Mouse (Mus musculus): ENCODE data around the gene Lrrc1. TPM values are rescaled to one million over a fixed set of nuclear protein-coding genes. Genes with fewer than 3 reads are reported as not detected.
"Not testable (repeated sequence)": the region's sequence is repeated elsewhere in the genome, so short reads cannot be mapped to it uniquely, and the experiment has no call there.

Gene Lrrc1
- 15.2 and 19.6 TPM in 2 replicates for total RNA-seq (2014; fragmentation: Nextera tagmentation)
- total RNA-seq (2017) = 11.0 and 12.1 TPM in 2 replicates

DNA sequence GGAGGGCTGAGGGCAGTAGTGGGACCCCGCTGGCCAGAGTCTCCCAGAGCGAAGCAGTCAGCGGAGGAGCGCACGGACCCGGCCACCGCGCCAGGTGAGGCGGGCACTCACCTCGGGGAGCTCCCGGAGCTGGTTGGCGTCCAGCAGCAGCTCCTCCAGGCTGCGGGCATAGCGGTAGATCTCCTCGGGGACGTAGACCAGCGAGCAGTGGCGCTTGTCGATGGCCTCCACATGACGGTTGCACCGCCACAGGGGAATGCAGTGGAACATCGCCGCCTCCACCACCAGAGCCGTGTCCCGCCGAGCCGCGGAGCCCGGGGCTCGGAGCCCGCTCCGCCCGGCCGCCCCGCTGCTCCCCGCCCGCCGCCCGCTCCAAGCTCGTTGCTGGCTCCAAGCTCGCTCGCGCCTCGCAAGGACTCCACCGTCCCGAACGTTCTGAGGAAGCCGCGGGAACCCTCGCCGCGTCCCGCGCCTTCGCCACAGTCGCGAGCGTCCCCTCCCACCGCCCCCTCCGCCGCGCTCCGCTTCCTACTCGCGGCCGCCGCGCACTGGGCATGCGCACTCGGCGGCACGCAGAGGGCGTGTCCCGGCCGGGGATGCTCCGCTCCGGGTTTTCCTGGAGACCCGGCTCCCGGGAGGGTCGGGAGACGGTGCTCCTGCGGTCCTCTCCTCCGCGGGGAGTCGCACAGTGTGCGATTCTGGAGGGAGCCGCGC lies at the start of gene Lrrc1:
Gene Lrrc1, minus strand, starts transcription at position 517 of the 714 bp plus-strand sequence.
- ATAC-seq (replicated peaks; ENCODE audit: low FRiP score, low TSS enrichment, poor library complexity, severe bottlenecking) = peak; percentile 59

DNA sequence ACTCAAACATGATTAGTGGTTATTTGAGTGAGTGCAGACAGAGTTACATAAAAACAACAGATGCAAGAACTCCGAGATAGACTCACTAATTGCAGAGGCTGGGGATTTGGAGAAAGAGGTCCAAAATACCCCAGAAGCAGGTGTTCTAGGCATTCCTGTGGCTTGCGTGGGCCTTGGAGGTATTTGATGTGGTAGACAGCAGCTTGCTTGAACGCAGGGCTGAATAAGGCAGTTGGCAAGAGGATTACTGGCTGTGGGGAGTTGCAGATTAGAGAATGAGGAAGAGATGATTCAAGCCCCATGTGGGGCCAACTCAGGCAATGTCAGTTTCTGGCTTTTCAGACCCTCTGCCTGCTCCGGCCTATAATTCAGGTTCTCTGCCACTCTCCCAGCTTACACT lies 47.8 kb upstream of the Lrrc1 start:
- no peak for ATAC-seq (replicated peaks; ENCODE audit: low FRiP score, low TSS enrichment, poor library complexity, severe bottlenecking)

DNA sequence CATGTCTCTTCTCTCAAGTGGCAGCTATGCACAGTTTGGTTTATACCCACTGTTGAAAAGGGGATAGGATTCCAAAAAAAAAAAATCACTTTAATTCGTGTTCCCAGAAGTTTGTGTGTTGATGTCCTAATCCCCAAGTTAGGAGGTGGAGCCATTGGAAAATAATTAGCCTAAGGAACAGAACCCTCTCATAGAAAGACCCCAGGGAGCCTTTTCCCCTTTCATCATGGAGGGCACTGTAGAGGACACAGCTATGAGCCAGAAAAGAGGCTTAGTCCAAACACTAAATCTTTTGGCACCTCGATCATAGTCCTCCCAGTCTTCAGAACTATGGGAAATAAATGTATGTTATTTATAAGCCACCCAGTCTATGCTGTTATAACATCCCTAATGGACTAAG lies 44.8 kb upstream of the Lrrc1 start:
- no peak for ATAC-seq (replicated peaks; ENCODE audit: low FRiP score, low TSS enrichment, poor library complexity, severe bottlenecking)

DNA sequence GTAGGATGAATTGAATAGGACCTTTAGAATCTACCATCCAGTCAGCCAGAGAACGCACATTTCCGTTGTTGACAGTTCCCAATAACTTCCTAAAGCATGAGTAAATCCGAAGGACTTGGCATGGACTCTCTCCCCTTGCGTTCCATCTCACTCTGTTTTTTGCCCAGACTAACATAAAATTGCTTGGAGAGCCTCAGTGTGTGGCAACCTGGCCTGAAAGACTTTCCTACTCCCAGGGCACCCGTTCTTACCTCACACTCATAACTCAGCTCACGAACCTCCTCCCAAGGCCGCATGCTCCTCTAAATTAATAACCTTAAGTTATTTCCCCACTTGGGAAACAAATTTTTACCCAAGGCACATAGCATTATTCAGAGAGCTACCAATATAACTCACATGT lies 42.9 kb upstream of the Lrrc1 start:
- no peak for ATAC-seq (replicated peaks; ENCODE audit: low FRiP score, low TSS enrichment, poor library complexity, severe bottlenecking)

DNA sequence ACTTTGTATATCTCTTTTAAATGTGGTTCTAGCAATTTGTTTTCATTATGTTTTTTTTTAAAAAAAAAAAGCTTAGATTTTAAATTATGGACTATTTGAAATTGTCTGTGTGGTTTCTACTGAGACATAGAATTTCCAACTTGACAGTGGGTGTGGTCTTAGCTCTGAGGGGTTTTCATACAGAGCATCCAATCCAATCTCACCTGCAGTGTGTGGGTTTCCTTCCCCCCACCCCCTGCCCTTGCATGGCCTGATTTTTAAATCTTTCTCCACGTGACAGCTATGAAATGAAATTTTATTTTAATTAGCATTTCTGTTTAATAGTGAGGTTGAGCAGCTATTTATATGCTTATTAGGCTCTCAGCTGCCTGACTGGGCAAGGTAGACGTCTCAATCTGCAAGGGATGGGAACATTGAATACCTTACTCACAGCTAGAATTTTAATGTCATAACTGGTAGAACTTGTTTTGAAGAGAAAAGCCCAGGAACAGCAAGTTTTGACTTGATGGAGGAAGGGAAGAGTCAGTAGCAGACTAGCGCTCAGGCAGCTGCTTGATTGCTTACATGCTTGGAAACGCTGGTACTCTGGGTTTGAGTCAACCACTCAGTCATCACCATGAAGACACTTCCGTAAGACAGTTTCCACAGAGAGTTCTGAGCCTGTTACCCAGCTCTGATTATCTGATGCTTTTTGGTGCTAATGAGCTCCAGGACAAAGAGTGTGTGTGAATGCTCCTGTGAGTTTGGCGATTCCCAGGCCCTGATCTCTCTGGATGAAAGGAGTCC lies 42.3 kb upstream of the Lrrc1 start:
- no peak for ATAC-seq (replicated peaks; ENCODE audit: low FRiP score, low TSS enrichment, poor library complexity, severe bottlenecking)

DNA sequence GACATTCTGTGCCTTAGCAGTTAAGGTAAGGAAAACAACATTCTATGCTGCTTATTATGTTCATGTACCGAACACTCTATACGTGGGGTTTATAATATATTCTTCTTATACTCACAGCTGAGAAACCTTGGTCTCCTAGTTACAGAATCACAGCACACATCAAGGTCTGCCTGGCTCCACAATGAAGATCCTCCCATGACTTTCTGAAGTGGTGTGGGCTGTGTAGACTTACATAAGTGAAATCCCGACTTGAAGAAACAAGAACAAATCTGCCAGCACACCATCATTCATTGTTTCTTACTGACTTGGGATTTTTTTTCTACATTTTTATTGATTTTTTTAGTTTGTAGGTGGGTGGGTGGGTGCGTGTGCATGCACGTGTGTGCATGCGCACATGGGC lies 40.1 kb upstream of the Lrrc1 start:
- no peak for ATAC-seq (replicated peaks; ENCODE audit: low FRiP score, low TSS enrichment, poor library complexity, severe bottlenecking)

DNA sequence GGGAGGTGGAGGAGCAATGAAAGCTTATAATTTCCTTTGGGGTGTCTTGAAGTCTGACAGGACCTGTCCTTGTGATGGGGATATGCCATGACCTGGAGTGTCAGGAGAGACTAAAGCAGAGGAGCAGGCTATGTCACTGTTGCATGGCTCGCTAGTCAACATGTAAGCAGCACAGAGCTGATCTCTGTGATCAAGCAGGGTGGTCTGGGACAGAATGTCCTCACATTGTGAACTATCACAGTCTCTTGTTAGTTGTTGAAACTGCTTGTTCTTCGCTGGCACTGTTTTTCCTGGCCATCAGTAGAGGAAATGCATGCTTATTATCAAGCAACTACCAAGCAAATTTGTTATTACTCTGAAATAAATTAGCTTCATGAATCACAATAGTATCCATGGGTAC lies 38.6 kb upstream of the Lrrc1 start:
- ATAC-seq (replicated peaks; ENCODE audit: low FRiP score, low TSS enrichment, poor library complexity, severe bottlenecking) = no peak

DNA sequence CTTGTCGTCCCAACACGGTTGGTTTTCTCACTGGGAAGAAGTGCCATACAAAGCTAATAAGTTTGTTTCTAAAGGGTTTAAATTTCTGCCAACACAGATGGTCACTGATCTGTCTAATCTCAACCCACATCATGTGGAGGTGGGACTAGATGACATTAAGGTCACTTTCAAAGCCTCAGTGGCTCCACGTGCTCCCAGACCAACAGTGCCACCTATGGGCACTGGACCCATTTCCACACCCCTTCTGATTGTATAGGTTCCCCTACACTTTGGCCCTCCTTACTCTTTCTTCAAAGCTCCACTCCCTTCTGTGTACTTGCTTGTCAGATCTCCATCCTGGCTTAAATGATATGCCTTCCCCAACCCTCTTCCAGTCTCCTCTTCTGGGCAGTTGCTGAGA lies 35.2 kb upstream of the Lrrc1 start:
- peak; percentile 75; the same call in 1 of the 2 replicates for ATAC-seq (replicated peaks; ENCODE audit: low FRiP score, low TSS enrichment, poor library complexity, severe bottlenecking)

DNA sequence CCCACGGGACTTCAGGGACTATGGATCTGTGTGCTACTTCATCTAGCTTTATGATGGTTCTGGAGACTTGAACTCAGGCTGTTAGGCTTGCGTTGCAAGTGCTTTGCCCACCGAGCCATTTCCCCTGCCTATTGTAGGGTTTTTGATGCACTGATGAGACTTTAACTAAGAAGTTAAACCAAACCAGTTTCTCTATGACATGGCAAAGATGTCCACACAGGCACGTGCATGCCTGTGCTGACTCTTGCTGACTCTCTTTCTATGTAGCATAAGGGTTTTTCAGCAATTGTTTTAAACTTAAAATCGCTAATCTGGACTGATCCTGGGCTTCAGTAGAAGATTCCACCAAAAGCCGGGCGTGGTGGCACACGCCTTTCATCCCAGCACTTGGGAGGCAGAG lies 33.3 kb upstream of the Lrrc1 start:
- no peak for ATAC-seq (replicated peaks; ENCODE audit: low FRiP score, low TSS enrichment, poor library complexity, severe bottlenecking)

DNA sequence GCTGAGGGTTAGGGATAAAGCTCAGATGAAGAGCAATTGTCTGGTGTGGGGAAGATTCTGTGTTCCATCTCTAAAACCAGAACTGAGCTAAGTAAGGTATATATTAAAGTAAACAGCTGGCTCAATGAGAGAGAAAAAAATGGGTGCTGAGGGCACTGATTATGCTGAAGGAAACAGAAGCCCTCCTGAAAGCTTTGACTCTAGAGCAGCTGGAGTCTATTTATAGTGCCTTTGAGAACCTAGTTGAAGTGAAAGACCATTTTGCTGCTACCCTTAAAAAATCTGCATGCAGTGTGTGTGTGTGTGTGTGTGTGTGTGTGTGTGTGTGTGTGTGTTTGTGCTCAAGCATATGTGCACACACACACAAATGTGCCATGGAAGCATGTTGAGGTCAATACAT lies 32.7 kb upstream of the Lrrc1 start:
- no peak for ATAC-seq (replicated peaks; ENCODE audit: low FRiP score, low TSS enrichment, poor library complexity, severe bottlenecking)

DNA sequence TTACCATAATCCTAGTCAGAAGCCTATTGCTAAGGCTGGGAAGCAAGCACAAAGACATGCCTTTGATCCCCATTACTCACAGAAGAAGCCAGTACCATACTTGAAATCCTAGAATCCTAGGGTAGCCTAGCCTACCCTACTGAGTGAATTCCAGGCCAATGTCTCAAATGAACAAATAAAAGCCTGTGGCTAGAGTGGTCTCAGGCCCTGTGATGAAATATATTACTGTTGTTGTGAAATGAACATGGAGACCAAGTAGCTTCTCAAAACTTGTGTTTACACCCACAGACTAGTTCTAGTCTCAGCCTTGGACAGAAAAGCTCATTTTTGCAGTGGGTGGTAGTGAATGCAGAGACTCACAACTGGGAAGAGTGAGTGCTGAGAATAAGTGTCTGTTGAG lies 31.6 kb upstream of the Lrrc1 start:
- no peak for ATAC-seq (replicated peaks; ENCODE audit: low FRiP score, low TSS enrichment, poor library complexity, severe bottlenecking)

DNA sequence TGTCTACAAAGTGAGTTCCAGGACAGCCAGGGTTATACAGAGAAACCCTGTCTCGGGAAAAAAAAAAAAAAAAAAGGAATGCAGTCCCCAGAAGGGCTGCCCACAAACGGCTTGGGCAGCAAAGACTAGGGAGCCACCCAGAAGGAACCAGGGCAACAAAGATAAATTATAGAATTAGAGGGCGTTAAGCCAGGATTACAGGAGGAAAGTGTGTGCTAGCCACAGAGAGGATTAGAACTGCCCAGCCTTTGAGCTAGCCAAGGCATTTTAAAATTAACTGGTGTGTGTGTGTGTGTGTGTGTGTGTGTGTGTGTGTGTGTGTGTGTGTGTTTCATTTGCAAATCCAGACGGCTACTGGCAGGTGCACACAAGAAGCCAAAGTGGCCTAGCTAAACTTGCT lies 30.3 kb upstream of the Lrrc1 start:
- ATAC-seq (replicated peaks; ENCODE audit: low FRiP score, low TSS enrichment, poor library complexity, severe bottlenecking) = not testable (repeated sequence)

DNA sequence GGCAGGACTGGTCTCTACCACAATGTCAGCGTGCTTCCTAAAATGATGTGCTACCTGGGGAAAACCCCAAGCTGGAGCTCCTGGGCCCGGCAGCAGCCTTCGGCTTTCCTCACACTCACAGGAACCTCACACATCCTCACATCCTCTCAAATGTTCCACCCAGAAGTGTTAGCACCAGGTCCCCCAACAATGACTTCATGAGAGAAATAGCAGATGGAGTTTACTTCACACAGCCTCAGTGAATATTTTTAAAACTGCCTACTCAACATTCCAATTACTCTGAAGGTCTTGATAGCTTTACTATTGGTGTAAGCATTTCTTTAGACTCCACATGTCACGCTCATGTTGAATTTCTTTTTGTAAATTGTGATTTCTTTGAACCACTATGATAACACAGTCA lies 27.2 kb upstream of the Lrrc1 start:
- ATAC-seq (replicated peaks; ENCODE audit: low FRiP score, low TSS enrichment, poor library complexity, severe bottlenecking) = no peak

DNA sequence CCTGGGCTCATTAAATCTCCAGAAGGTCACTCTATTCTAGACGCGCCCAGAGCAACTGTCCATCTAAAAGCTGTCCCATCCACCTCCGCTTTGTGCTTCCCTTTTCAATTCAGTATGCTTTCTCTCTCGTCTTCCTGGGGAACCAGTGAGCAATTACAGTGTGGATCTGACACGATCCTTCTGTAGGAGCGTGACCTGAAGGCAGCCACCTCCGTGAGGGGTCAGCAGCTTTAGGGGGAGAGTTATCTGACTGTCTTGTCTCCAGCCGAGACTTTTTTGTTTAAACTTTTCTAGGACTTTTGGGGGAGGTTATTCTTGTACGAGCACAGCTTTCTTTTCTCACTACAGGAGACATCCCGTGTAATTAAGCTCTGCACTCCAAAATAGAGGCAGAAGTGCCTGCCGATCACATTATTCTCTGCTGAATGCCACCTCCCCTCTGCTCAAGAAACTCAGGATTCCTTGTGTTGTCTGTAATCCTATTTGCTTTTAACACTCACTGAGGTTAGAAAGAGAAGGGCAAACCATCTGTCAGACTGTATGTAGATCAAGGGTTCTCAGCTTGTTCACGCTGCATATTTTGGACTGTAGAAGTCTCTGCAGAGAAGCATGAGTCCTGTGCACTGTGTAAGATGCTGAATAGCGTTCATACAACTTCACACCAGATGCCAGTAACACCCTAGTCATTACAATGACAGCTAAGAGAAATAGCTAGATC lies 24.3 kb upstream of the Lrrc1 start:
- ATAC-seq (replicated peaks; ENCODE audit: low FRiP score, low TSS enrichment, poor library complexity, severe bottlenecking) = no peak

DNA sequence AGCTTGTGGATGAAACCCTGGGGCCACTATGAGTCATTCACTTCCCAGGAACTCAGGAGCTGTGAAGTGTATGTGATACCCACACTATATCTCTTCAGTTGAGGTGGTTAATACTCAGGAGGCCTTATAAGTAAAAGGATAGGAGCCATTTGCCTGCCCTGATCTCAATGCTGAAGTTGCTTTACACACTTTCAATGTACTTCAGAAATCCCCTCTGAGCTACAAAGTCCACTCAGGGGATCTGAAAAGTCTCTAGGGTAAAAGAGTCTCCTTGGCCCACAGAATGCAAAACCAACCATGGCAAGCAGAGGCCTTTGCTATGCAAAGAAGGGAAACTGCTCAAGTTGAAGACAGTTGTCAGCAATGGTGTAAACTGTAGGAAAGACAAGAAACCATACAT lies 17.2 kb upstream of the Lrrc1 start:
- no peak for ATAC-seq (replicated peaks; ENCODE audit: low FRiP score, low TSS enrichment, poor library complexity, severe bottlenecking)

DNA sequence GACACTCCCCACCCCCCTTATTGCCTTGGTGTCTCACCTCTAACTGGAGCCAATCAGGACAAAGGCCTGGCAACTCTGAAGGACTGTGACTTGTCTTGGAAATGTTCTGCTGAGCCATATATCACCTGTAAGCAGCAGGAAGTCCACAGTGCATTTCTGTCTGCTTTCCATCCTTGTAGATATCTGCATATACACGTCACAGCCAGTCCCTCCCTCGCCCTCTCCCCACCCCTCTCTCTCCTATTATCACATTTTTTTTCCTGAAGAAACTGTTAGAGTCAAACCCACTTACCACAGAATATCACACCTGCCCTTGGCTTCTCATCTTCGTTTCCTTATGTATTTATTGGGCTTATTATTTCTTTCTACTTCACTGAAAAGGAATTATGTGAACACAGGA lies 13.3 kb upstream of the Lrrc1 start:
- no peak for ATAC-seq (replicated peaks; ENCODE audit: low FRiP score, low TSS enrichment, poor library complexity, severe bottlenecking)

DNA sequence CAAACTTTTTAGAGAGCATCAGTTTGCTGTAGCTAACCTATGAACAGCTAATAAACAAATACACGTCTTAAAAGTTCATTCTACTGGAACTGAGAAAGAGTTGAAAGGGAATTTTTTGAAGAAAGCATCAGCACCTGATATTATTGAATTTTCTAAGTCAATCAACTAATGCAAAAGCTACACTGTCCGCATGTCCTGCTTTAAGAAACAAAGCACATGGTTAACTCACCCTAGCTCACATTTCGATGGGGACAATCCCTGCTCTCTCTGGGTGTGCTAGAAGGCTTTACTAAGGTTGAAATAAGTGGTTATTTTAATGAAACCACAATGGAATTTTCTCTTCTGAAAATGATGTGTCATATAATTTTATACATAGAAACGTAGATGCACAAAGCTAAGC lies 12.5 kb upstream of the Lrrc1 start:
- ATAC-seq (replicated peaks; ENCODE audit: low FRiP score, low TSS enrichment, poor library complexity, severe bottlenecking) = no peak

DNA sequence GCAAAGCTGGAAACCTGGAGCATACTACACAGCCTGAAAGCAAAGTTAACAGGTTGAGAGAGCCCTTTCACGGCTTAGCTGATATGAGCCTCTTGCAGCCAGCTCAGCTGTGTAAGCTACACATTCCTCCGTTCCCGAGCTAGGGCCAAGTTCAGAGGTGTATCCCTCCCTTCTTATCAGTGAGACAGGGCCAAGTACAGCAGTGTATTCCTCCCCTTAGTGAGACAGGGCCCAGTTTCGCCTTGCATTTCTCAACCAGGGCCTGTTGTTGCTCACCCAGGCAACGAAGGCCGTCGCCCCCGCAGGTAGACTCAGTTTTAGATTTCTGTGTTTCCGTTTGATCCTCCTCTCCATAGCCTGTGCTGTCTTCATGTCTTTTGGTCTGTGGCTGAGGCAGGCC lies 11.8 kb upstream of the Lrrc1 start:
- no peak for ATAC-seq (replicated peaks; ENCODE audit: low FRiP score, low TSS enrichment, poor library complexity, severe bottlenecking)

DNA sequence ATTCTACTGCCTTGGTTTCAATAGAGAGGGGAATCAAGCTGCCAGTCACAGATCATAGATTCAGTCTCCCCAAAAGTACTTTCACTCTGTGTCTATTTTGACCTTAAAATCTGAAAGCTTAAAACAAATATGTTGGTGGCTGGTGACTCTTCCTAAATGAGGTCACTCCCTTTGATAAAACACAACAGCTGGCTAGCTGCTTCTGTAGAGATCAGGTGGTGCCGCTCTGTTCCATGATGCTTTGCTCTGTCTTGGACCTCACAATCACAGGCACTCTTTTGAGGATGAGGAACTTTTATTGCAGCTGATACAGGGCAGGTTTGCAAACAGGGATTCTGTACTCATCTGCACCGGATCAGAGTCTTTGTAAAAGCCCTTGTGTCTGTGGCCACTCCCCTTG lies 8.8 kb upstream of the Lrrc1 start:
- no peak for ATAC-seq (replicated peaks; ENCODE audit: low FRiP score, low TSS enrichment, poor library complexity, severe bottlenecking)

DNA sequence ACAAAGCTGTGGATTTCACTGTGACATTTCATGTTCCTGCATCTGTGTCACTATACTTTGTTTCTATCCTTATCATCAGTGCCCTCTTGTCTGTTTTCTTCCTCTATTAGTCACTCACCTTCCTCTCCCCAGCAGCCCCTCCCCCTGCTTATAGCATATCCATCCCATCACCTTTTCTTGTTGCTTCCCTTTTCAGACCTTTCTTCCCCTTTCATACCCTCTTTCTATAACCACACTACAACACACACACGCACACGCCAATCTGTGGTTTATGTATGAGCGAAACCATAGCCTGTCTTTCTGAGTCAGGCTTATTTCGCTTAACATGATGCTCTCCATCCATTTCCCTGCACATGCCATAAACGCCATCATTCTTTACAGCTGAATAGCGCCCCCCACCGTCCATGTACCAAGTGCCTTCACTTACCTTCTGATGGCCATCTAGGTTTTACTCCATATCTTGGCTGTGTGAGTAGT lies 6.4 kb upstream of the Lrrc1 start:
- no peak for ATAC-seq (replicated peaks; ENCODE audit: low FRiP score, low TSS enrichment, poor library complexity, severe bottlenecking)
